Mouse (Mus musculus) ES-Bruce4 (cell line): ENCODE data around the gene Gp1bb.

ENCODE experiments used
- CTCF ChIP-seq: IDR thresholded peaks from one replicate; pipeline ENCODE4 v1.8.1; 2011; ENCODE audit warnings: low read depth, low read length
- EP300 ChIP-seq: IDR thresholded peaks from 2 replicates; pipeline ENCODE4 v1.6.1; 2011; ENCODE audit warnings: low read depth, low read length; ENCODE audit not compliant: insufficient read depth

GRCm38 (mm10) chr16:18644485-18644884 is 22.3 kb upstream of the Gp1bb start:
- TF ChIP-seq CTCF (no peak), EP300 (no peak)
